Mouse (Mus musculus) embryonic facial prominence, embryonic 12.5 days (tissue): ENCODE measurements around the gene Rpl35a. TPM values are rescaled to one million over a fixed set of nuclear protein-coding genes. Genes with fewer than 3 reads are reported as not detected.
A peak's percentile ranks its signal among the peaks of the same experiment; 100 is the strongest.
"Not testable (repeated sequence)": the region's sequence is repeated elsewhere in the genome, so short reads cannot be mapped to it uniquely, and the experiment has no call there.

Source experiments
- ATAC-seq: fragments of 200-750 bp; cut with Nextera tagmentation; 2 replicates; pipeline ENCODE4 v1.8.0; 2017; ENCODE audit not compliant: insufficient number of reproducible peaks, insufficient read depth, low FRiP score, low TSS enrichment
- H3K27ac ChIP-seq: fragments of 300-500 bp; sonication (generic); 2 replicates; pipeline ENCODE4 v1.5.1; 2016; ENCODE audit warnings: mild to moderate bottlenecking
- H3K27me3 ChIP-seq: fragments of 300-500 bp; sonication (generic); 2 replicates; pipeline ENCODE4 v1.6.1; 2016; ENCODE audit warnings: mild to moderate bottlenecking, moderate library complexity
- H3K36me3 ChIP-seq: fragments of 300-500 bp; sonication (generic); 2 replicates; pipeline ENCODE4 v1.6.1; 2016; ENCODE audit warnings: mild to moderate bottlenecking
- H3K4me1 ChIP-seq: fragments of 300-500 bp; sonication (generic); 2 replicates; pipeline ENCODE4 v1.6.1; 2016
- H3K4me2 ChIP-seq: fragments of 300-500 bp; sonication (generic); replicated peaks from 2 replicates; pipeline ENCODE4 v1.6.1; 2016; ENCODE audit warnings: mild to moderate bottlenecking, moderate library complexity
- H3K4me3 ChIP-seq: fragments of 300-500 bp; sonication (generic); 2 replicates; pipeline ENCODE4 v1.5.1; 2016; ENCODE audit warnings: mild to moderate bottlenecking
- H3K9ac ChIP-seq: fragments of 300-500 bp; sonication (generic); 2 replicates; pipeline ENCODE4 v1.6.1; 2016; ENCODE audit warnings: mild to moderate bottlenecking, moderate library complexity
- H3K9me3 ChIP-seq: fragments of 300-500 bp; sonication (generic); 2 replicates; pipeline ENCODE4 v1.6.1; 2016; ENCODE audit warnings: mild to moderate bottlenecking, moderate library complexity
- WGBS: fragments of 180-500 bp; shearing (Covaris S2); methylation state at CpG from one replicate; pipeline ENCODE4 v1.1.7; 2016; 5-methylcytosine and 5-hydroxymethylcytosine counted together
- polyA plus RNA-seq: library from polyadenylated mRNA; unstranded; fragments of >200 nt; fragmentation: Nextera tagmentation; extraction: Ambion mirVana; gene quantifications from 2 replicates; pipeline ENCODE4 v1.2.1, GENCODE M21; 2016

Rpl35a gene
- polyA plus RNA-seq, 1 experiment from 2014 or later, result 849 TPM

- under 1% methylated on average over 24 of the region's 24 CpGs for WGBS
- peak overlapping the region; percentile 81 for H3K4me3 ChIP-seq
- ATAC-seq, result no peak
- peaks cover 32% of the 10 kb centered on the region for H3K36me3 ChIP-seq
- peak overlapping the region; percentile 72 for H3K4me2 ChIP-seq
- H3K9ac ChIP-seq, result peak overlapping the region; percentile 91
- H3K9me3 ChIP-seq, result no peaks in the 10 kb centered on the region
- H3K27me3 ChIP-seq, result no peaks in the 10 kb centered on the region
- H3K4me1 ChIP-seq, result peaks cover 16% of the 10 kb centered on the region
- H3K27ac ChIP-seq, result peak overlapping the region; percentile 93
Measured at GRCm38 (mm10) chr16:33056786-33057185, 533 bp downstream of the Rpl35a start.

GRCm38 (mm10) chr16:33058033-33058432 lies 1.8 kb downstream of the Rpl35a start:
- H3K27me3 ChIP-seq, result no peaks in the 10 kb centered on the region
- peak overlapping the region; percentile 28 for H3K9ac ChIP-seq
- no peak overlapping the region for H3K27ac ChIP-seq
- H3K4me3 ChIP-seq, result peak overlapping the region; percentile 15; the same call in 1 of the 2 replicates
- H3K36me3 ChIP-seq, result peaks cover 32% of the 10 kb centered on the region
- 90% methylated on average over 16 of the region's 16 CpGs for WGBS
- peaks cover 18% of the 10 kb centered on the region for H3K4me1 ChIP-seq
- H3K9me3 ChIP-seq, result no peaks in the 10 kb centered on the region
- ATAC-seq, result no peak
- H3K4me2 ChIP-seq, result peak overlapping the region; percentile 72

GRCm38 (mm10) chr16:33058656-33059055 lies 2.4 kb downstream of the Rpl35a start:
- peaks cover 32% of the 10 kb centered on the region for H3K36me3 ChIP-seq
- H3K9me3 ChIP-seq, H3K9ac ChIP-seq, H3K27me3 ChIP-seq, ATAC-seq, H3K27ac ChIP-seq, H3K4me3 ChIP-seq: not testable (repeated sequence)
- H3K4me1 ChIP-seq, result peaks cover 25% of the 10 kb centered on the region
- H3K4me2 ChIP-seq, result peak overlapping the region; percentile 72; the same call in 1 of the 2 replicates
- 91% methylated on average over 9 of the region's 9 CpGs for WGBS

GRCm38 (mm10) chr16:33059471-33059870 lies 3.2 kb downstream of the Rpl35a start:
- Histone ChIP-seq H3K36me3 (peaks cover 32% of the 10 kb centered on the region), H3K4me3 (no peak overlapping the region), H3K4me2 (no peak overlapping the region), H3K4me1 (peaks cover 28% of the 10 kb centered on the region), H3K27me3 (no peaks in the 10 kb centered on the region), H3K9ac (no peak overlapping the region), H3K9me3 (no peaks in the 10 kb centered on the region), H3K27ac (no peak overlapping the region)
- no peak for ATAC-seq
- WGBS, result 83% methylated on average over 1 of the region's 1 CpGs

GRCm38 (mm10) chr16:33060926-33061325 lies 4.7 kb downstream of the Rpl35a start:
- Histone ChIP-seq H3K4me2 (no peak overlapping the region), H3K4me1 (peaks cover 28% of the 10 kb centered on the region), H3K9me3 (no peaks in the 10 kb centered on the region), H3K27ac (no peak overlapping the region), H3K9ac (no peak overlapping the region), H3K4me3 (no peak overlapping the region), H3K36me3 (peaks cover 32% of the 10 kb centered on the region), H3K27me3 (no peaks in the 10 kb centered on the region)
- 79% methylated on average over 2 of the region's 2 CpGs for WGBS
- ATAC-seq, result no peak

- Histone ChIP-seq H3K9ac (no peak overlapping the region), H3K27ac (peak overlapping the region; percentile 76), H3K4me2 (peak overlapping the region; percentile 90), H3K36me3 (peaks cover 32% of the 10 kb centered on the region), H3K4me1 (peaks cover 28% of the 10 kb centered on the region), H3K9me3 (no peaks in the 10 kb centered on the region), H3K4me3 (no peak overlapping the region), H3K27me3 (no peaks in the 10 kb centered on the region)
- no peak for ATAC-seq
- WGBS, result 49% methylated on average over 11 of the region's 11 CpGs
Measured at GRCm38 (mm10) chr16:33061400-33061799, 5.1 kb downstream of the Rpl35a start.

- Histone ChIP-seq H3K9ac (peak within 1 kb of the TSS; percentile 67), H3K4me1 (peaks cover 28% of the 10 kb centered on the region), H3K36me3 (peaks cover 32% of the 10 kb centered on the region), H3K4me2 (peak within 1 kb of the TSS; percentile 90), H3K4me3 (peak within 1 kb of the TSS; percentile 84), H3K9me3 (no peaks in the 10 kb centered on the region), H3K27me3 (no peaks in the 10 kb centered on the region), H3K27ac (peak within 1 kb of the TSS; percentile 76)
- ATAC-seq, result peak; percentile 96
- under 1% methylated on average over 61 of the region's 64 CpGs for WGBS
Measured at GRCm38 (mm10) chr16:33062024-33062681, 5.9 kb downstream of the Rpl35a start, which contains the start of gene Lmln. Gene Lmln, plus strand, starts transcription at chr16:33062521.

GRCm38 (mm10) chr16:33062682-33063131 lies 6.5 kb downstream of the Rpl35a start:
- no peak; the same call in 1 of the 2 replicates for ATAC-seq
- peak overlapping the region; percentile 90 for H3K4me2 ChIP-seq
- peak overlapping the region; percentile 84 for H3K4me3 ChIP-seq
- no peaks in the 10 kb centered on the region for H3K27me3 ChIP-seq
- peak overlapping the region; percentile 67 for H3K9ac ChIP-seq
- H3K9me3 ChIP-seq, result no peaks in the 10 kb centered on the region
- peak overlapping the region; percentile 76 for H3K27ac ChIP-seq
- under 1% methylated on average over 34 of the region's 35 CpGs for WGBS
- peaks cover 28% of the 10 kb centered on the region for H3K4me1 ChIP-seq
- H3K36me3 ChIP-seq, result peaks cover 32% of the 10 kb centered on the region

- Histone ChIP-seq H3K4me1 (peaks cover 23% of the 10 kb centered on the region), H3K36me3 (peaks cover 28% of the 10 kb centered on the region), H3K9ac (peak overlapping the region; percentile 67), H3K4me2 (peak overlapping the region; percentile 90), H3K27ac (no peak overlapping the region), H3K9me3 (no peaks in the 10 kb centered on the region), H3K4me3 (peak overlapping the region; percentile 84), H3K27me3 (no peaks in the 10 kb centered on the region)
- ATAC-seq, result no peak
- WGBS, result 33% methylated on average over 7 of the region's 7 CpGs
Measured at GRCm38 (mm10) chr16:33063267-33063666, 7.0 kb downstream of the Rpl35a start.

GRCm38 (mm10) chr16:33064636-33065035 lies 8.4 kb downstream of the Rpl35a start:
- no peak for ATAC-seq
- Histone ChIP-seq H3K27ac (no peak overlapping the region), H3K27me3 (no peaks in the 10 kb centered on the region), H3K9me3 (no peaks in the 10 kb centered on the region), H3K4me1 (peaks cover 14% of the 10 kb centered on the region), H3K4me2 (no peak overlapping the region), H3K36me3 (peaks cover 14% of the 10 kb centered on the region), H3K9ac (no peak overlapping the region), H3K4me3 (no peak overlapping the region)
- 75% methylated on average over 9 of the region's 9 CpGs for WGBS

- no peaks in the 10 kb centered on the region for H3K9me3 ChIP-seq
- peaks cover 7% of the 10 kb centered on the region; the same call in 1 of the 2 replicates for H3K36me3 ChIP-seq
- H3K9ac ChIP-seq, result no peak overlapping the region
- no peaks in the 10 kb centered on the region for H3K27me3 ChIP-seq
- H3K4me2 ChIP-seq, result no peak overlapping the region
- ATAC-seq, result no peak
- no peak overlapping the region for H3K27ac ChIP-seq
- H3K4me1 ChIP-seq, result no peaks in the 10 kb centered on the region
- H3K4me3 ChIP-seq, result no peak overlapping the region
Measured at GRCm38 (mm10) chr16:33070928-33071327, 14.7 kb downstream of the Rpl35a start.

- ATAC-seq, result no peak
- H3K4me2 ChIP-seq, result no peak overlapping the region
- H3K4me1 ChIP-seq, result no peaks in the 10 kb centered on the region
- H3K9me3 ChIP-seq, result no peaks in the 10 kb centered on the region
- H3K27me3 ChIP-seq, result no peaks in the 10 kb centered on the region
- no peak overlapping the region for H3K9ac ChIP-seq
- H3K27ac ChIP-seq, result no peak overlapping the region
- H3K4me3 ChIP-seq, result no peak overlapping the region
- WGBS, result 86% methylated on average over 6 of the region's 6 CpGs
- peaks cover 7% of the 10 kb centered on the region; the same call in 1 of the 2 replicates for H3K36me3 ChIP-seq
Measured at GRCm38 (mm10) chr16:33072871-33073557, 16.8 kb downstream of the Rpl35a start.
